Mouse (Mus musculus) G1E-ER4 (cell line): ENCODE data around the gene Shank1. TPM values are rescaled to one million over a fixed set of nuclear protein-coding genes. Genes with fewer than 3 reads are reported as not detected.

Experiments
- GATA1 ChIP-seq: IDR thresholded peaks from one replicate; pipeline ENCODE4 v1.8.0; 2012; ENCODE audit warnings: low read length, inconsistent platforms
- polyA plus RNA-seq: library from polyadenylated mRNA; stranded (reverse); fragments of >175 nt; gene quantifications from 2 replicates; pipeline ENCODE4 v1.2.3, GENCODE M21; 2012

Shank1 gene
- polyA plus RNA-seq, 1 experiment = 1.8 TPM

DNA sequence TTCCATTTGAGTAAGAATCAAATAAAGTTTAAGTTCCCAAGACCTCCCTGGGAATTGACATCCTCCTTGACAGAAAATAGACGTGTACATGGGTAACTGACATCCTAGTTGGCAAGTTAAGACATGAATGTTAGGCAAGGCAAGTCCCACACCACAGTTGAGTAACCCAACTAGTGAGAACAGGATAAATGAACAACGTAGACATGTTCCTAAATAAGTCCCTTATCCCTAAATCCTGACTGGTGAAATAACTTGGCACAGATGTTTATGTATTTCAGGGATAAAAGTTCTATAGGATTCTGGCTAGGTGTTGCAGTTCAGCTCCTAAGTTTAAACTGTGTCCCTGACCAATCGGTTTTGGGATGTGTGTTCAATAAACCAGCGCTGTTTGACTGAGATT lies 19.1 kb upstream of the Shank1 start:
- no peak for TF ChIP-seq GATA1

DNA sequence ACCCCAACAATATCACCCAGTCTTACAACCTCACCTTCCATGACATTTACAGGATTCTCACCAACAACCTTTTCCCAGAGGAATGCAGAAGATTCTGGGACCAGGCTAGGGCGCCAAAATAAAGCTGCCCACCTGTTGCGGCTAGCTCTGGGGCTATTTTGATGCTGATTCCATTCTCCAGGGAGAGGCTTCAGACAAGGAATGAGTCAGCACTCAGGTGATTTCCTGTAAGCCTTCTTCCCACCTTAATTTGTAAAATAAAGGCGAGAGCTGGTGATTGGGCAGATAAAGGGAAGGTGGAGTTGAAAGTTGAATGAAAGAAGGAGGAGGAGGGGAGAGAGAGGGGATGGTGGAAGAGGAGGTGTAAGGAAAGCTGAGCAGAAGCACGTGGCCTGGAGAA lies 18.6 kb upstream of the Shank1 start:
- TF ChIP-seq GATA1 = no peak

DNA sequence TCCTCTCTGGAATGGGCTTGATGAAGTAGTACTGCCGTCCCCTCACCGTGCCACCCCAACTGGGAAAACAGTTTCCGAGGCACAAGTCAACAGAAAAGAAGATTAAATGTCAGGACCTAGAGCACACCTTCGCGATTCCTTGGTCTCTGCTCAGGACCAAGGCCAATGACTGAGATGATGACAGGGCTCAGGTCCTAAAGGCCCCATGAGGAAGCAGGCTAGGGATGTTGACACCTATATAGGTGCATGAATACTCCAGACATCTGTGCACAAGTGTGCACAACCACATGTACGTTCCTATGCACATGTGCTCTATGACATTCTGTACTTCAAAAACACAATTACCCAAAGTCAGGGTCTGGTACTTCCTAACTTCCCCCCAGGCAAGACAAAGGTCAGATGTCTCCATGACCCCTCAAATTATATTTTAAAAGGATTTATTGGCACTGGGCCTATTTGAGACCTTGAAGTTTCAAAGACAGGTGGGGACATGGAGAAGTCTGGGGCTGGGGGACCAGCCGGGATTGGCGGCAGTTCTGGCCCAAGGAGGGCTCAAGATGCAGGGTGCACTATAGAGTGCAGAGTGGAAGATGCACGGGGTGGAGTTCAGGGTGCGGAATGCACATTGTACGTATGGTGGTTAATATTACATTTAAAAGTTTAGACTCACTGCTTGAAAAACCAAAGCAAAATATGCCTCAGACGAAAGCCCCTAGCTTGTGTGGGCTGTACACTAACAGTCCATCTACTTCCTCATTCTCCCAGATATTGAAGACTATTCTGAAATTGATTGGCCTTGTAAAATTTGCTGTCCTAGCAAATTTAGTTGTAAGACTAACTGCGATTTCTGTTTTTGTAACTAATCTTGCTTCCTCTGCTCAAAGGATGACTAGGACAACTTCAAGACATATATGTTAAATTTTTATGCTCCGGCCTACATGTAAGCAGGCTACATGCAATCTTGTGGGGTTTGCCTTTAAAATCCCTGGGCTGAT lies 6.4 kb upstream of the Shank1 start:
- TF ChIP-seq GATA1 = no peak

DNA sequence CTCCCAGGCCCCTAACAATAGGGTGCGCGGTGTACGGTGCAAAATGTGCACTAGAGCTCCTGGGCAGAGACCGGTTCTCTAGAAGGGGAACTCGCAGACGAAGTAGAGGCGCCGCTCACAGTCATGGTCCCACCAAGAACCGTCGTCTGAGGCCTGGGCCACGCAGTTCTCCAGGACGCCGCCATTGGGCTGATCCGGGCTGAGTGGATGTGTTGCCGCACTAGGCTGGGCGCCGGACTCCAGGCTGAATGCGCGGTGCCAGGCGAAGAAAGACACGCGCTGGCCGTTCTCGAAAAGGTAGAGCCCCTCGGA lies 5.6 kb upstream of the Shank1 start:
- TF ChIP-seq GATA1 = no peak

DNA sequence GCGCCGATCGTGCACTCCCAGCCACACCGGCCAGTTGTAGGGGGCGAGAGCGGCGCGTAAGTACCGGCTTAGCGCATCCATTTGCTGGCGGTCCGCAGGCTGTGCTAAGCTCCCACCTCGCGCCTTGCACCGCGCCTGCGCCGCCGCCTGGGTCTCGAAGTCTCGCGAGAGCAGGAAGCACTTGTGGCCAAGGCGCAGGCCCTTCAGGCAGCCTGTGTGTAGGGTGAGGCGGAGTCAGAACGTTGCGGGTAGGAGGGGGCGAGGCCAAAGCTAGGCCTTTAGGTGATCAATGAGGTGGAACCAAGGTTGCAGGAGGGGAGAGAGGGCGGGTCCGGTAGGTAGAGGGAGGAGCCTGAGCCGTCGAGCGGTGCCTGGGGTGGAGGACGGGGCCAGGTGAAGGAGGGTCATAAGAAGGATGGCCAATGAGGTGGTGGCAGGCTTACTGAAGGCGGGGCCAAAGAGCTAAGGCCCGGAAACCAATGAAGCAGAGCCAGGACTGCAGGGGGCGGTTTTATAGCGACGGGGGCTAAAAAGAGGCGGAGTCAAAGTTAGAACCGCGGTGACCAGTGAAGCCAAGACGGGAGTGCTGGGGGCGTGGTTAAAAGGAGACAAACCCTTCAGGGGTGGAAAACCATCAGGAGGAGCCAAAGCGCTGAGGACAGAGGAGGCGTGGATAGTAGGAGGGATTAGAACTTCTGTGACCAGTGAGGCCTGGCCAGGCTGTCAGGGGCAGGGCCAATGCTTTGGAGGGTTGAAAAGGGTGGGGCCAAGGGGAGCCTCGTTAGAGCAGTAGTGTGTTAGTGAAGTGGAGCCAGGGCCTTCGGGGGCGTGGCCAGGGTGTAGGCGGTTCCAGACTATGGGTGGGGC lies 5.0 kb upstream of the Shank1 start:
- no peak for TF ChIP-seq GATA1

DNA sequence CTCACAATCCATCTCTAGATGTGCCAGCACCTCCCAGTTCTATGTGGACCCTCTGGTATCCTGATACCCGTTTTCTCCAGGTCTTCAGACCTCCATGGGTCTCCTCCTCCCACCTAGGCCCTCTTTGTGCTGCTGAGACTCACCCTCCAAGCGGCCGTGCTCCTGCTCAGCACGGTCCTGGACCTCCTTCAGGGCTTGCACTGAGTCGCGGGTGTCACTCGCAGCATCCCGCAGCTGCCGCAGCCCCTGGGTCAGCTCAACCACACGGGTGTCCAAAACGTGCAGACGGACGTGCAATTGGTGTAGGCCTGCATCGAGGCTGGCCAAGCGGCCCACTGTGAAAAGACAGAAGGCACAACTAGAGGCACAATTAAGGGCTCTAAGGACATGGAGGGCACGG lies 4.4 kb upstream of the Shank1 start:
- no peak for TF ChIP-seq GATA1

DNA sequence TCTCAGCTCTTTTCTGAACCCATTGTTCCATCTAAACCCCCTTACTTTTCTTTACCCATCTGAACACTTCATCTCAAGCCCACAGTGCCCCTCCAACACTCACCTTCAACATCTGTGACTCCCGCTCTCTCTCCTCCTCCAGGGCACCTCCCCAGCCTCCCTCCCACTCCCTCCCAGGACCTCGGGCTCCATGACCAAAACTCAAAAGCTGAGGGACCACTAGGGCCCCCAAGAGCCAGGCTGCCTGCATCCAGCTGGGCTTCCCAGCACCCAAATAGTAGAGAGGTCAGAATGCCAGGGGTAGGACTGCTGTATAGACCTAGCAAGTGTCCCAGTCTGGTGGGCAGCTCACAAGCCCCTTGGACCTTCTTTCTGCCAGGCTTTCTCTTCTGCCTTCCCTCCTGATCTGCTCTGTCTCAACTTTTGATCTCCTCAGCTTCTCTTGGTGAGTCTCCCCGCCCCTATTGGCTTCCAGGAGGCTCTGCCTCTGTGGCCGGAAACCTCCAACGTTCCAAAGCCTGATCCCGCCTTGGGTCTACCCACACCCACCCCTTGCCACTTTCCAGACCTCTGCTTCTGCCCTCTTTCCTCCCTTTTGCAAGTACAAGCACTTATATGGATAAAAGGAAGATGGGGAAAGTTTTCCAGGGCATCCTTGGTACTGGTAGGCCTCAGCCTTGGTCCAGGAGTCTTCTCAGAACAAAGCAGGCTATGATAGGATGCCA lies 3.4 kb upstream of the Shank1 start, which contains the start of gene Clec11a:
Gene Clec11a, minus strand, starts transcription at position 387 of the 725 bp plus-strand sequence.
- no peak for TF ChIP-seq GATA1

DNA sequence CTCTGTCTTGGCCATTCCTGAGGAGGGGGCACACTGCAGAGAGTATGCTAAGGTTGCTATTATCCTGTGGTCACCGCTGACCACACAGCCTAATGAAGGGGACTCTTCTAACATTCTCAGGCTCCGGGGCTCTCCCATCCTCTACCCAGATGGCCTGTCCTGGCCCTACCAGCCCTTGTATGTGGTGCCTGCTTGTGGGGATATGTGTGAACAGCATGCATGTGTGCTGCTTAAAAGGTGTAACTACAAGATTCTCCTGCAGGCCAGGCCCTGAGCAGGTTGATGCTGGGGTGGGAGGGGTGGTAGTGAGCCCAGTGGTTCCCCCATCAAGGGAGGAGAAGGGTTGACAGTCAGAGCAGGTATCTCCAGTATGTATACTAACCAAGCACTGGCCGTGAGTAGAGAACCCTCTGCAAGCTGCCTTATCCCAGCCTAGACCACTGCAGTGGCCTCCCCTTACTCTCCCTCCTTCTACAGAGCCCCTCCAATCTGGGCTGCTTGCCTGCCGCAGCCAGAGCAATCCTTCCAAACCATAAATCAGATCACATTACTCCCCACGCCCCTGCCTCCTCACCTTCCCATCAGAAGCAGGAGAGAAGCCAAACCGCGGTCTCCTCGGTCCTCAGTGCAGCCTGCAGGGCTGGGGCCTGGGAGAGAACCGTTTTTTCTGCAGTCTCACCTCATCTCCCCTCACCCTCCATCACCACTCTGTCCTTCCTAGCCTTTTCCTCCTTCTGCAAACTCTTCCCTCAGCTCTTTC lies 2.6 kb upstream of the Shank1 start:
- no peak for TF ChIP-seq GATA1

DNA sequence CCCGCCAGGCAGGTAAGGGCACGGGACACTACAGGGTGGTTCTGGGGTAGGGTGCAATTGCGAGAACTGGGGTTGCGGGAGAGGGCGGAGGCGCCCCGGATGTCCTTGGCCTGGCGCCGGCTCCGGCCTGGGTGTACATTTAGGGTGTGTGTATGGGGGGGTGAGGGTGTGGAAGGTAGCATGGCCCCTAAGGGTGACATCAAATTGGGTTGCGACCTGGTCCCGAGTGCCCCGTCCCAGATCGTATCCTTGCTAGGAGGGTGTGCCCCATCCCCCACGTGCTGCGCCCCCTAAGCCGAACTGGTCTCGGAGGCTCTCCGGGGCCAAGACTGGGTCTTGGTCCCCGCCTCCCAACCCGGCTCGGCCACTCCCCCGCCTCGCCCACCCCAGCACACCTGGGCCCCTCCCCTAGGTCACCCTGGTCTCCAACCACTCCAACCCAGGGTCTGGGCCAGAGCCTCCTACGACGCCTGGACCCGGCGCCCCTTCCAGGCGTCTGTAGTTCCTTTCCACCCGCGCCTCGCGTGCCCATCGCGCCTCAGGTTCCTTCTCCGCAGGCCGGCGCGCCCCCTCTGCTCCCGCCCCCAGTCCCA lies 328 bp downstream of the Shank1 start:
- TF ChIP-seq GATA1 = no peak

DNA sequence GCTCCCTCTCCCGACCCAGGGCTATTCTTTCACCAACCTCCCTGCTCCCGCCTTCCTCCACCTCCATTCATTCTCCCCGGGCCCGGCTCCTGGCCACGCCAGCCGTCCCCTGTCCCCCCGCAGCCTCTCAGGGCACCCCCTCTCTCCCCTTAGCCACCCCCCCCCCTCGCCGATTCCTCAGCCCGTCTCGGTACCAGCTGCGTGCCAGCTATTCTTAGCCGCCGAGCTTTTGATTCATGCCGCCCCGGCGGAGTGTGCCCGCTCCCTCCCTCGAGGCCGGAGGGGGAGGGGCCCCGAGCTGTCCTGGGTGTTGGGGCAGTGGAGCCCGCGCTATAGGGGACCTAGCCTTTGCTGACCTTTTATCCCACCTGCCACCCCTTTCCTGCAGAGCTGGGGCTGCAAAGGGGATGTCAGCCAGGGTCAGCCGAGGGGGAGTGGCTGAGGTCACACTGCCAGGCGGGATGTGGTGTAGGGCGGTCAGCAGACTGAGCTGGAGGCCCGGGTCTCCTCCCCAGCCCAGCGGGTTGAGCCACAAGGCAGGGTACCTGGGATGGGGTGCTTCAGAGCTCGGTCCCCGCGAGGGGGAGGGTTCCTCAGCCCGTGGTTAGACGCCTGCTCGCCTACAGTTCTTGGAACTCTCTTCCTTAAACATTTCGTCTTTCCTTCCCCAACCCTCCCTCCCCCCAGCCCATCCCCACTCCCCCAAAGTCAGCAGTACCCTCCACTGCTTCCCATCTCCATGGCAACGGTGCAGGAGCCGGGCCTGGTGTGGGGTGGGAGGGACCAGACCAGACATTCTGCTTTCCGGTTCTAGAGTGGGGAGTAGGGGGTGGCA lies 1.0 kb downstream of the Shank1 start:
- no peak for TF ChIP-seq GATA1

DNA sequence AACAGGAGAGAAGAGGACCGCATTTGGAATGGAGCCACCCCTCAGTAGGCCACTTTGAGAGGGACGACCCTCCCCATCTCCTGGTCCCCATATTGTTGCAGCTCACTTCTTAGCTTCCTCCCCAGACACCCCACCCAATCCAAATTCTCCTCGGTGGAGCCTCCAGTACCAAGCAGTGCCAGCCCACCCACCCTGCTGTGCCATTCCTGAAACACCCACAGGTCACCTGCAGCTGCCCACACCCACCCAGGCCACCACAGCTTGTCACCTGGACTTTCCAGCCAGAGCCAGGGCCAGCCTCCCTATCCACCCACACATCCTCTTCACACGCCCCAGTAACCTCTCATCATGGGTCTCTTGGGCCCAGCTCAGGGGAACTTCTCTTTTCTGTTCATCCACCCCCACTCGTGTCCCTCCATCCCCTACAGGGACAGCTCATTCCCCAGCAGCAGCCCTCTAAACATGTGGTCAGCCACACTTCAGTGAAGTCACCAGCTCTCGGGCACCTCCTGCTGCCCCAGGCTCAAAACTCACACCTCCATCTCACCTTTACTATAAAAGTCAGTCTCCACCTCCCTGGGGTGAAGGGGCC lies 1.8 kb downstream of the Shank1 start:
- TF ChIP-seq GATA1 = no peak

DNA sequence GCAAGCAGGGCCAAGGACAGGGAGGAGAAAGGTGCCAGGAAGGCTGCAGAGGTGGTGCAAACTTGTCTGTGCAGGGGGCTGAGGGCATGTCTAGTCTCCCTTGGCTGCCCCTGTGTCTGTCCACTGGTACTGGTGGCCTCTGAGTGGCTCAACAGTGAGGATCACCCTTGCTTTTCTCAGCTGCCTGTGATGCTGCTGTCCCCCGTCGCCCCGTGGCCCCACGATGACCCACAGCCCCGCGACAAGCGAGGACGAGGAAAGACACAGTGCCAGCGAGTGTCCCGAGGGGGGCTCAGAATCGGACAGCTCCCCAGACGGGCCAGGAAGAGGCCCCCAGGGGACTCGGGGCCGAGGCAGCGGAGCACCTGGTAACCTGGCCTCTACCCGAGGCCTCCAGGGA lies 2.4 kb downstream of the Shank1 start:
- no peak for TF ChIP-seq GATA1

DNA sequence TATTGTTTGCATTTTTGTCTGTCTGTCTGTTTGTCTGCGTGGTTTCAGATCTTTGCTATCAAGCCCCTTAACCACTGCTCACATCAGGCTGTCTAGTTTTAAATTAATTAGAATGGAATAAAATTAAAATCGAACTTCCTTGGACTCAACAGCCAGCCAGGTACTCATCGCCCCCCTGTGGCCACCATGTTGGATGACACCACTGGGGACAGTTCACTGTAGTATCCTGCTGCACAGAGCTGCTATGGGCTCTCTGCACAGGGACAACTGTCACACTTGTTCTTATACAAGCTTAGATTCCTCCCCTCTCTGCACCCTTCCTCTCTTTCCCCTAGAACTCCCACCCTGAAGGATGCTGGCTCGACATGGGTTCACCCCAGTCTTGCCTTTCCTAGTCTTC lies 7.9 kb downstream of the Shank1 start:
- TF ChIP-seq GATA1 = no peak
